In genomic region chr11:17686806-17687205, GRCm38 (mm10) we compare ENCODE assay signal across 14 mouse cellular contexts.
DNase-seq lines count a peak whose midpoint lies in the region; ATAC-seq and TF ChIP-seq lines count a peak whose summit lies in the region.
"Had no signal": no experiment of that assay in that cellular context is flagged by ENCODE, and none has a peak within 500 bp of the region (broad histone marks: within the 10 kb centered on the region; RNA-seq: fewer than 3 reads in every experiment).

No protein-coding gene starts in this region.

- 54% methylated on average over 2 of the region's 2 CpGs for WGBS in heart, embryonic 10.5 days
- 39% methylated on average over 2 of the region's 2 CpGs for WGBS in lung, embryonic 14.5 days
- WGBS in embryonic facial prominence, embryonic 15.5 days: 24% methylated on average over 2 of the region's 2 CpGs
- WGBS in limb, embryonic 15.5 days: 25% methylated on average over 2 of the region's 2 CpGs

- no peak for ATAC-seq in lung, embryonic 14.5 days (ENCODE audit: insufficient read depth)
- 0 out of 2 replicates have a peak, but pooled peaks have one; percentile 60 for ATAC-seq in embryonic facial prominence, embryonic 15.5 days (ENCODE audit: insufficient number of reproducible peaks, low FRiP score, low TSS enrichment, low read depth)
- ATAC-seq in limb, embryonic 15.5 days (ENCODE audit: insufficient number of reproducible peaks, low FRiP score, low TSS enrichment, low read depth): no peak

- no peak for TF ChIP-seq CTCF in lung, embryonic 14.5 days (IDR thresholded peaks at IDR 0.05; ENCODE audit: low read depth)

- H3K27me3 ChIP-seq in heart, embryonic 10.5 days (ENCODE audit: insufficient read depth, poor library complexity, severe bottlenecking): no peaks in the 10 kb centered on the region
- H3K27me3 ChIP-seq in lung, embryonic 14.5 days (ENCODE audit: insufficient read depth, low read length): no peaks in the 10 kb centered on the region
- H3K27me3 ChIP-seq in embryonic facial prominence, embryonic 15.5 days: no peaks in the 10 kb centered on the region
- no peaks in the 10 kb centered on the region for H3K27me3 ChIP-seq in limb, embryonic 15.5 days
- H3K27me3 ChIP-seq: megakaryocyte, embryonic 14.5 days had no signal

- H3K9ac ChIP-seq in lung, embryonic 14.5 days: no peak overlapping the region
- no peak overlapping the region for H3K9ac ChIP-seq in embryonic facial prominence, embryonic 15.5 days
- no peak overlapping the region for H3K9ac ChIP-seq in limb, embryonic 15.5 days

- no peak overlapping the region for H3K27ac ChIP-seq in heart, embryonic 10.5 days
- peak overlapping the region; percentile 56; the same call in 1 of the 2 replicates for H3K27ac ChIP-seq in lung, embryonic 14.5 days (ENCODE audit: low read depth)
- peak overlapping the region; percentile 58; the same call in 1 of the 2 replicates for H3K27ac ChIP-seq in embryonic facial prominence, embryonic 15.5 days (replicated peaks)
- H3K27ac ChIP-seq in limb, embryonic 15.5 days: peak overlapping the region; percentile 52; the same call in 1 of the 2 replicates

- DNase-seq in heart, adult 11 months: peak; percentile 88
- DNase-seq in heart, embryonic 10.5 days (ENCODE audit: low spot score): no peak
- DNase-seq in lung, embryonic 14.5 days: no peak
- DNase-seq in lung, postnatal 36 days: no peak
- DNase-seq in frontal cortex, postnatal 25 days (ENCODE audit: low spot score in 2 of 2): no peak
- DNase-seq: adrenal gland, postnatal 36 days; cerebellum, adult 9-10 months; kidney, postnatal 14 days; layer of hippocampus, postnatal 36 days; thymus, postnatal 36 days had no signal

- no peaks in the 10 kb centered on the region for H3K9me3 ChIP-seq in heart, embryonic 10.5 days
- H3K9me3 ChIP-seq in lung, embryonic 14.5 days (ENCODE audit: low read depth, low read length): peaks cover 5% of the 10 kb centered on the region; the same call in 1 of the 2 replicates
- H3K9me3 ChIP-seq in embryonic facial prominence, embryonic 15.5 days (replicated peaks): no peaks in the 10 kb centered on the region
- 0 out of 2 replicates have a peak, but pooled peaks cover 3% of the 10 kb centered on the region for H3K9me3 ChIP-seq in limb, embryonic 15.5 days
- H3K9me3 ChIP-seq: megakaryocyte, embryonic 14.5 days had no signal

- H3K4me3 ChIP-seq in heart, embryonic 10.5 days: no peak overlapping the region
- H3K4me3 ChIP-seq in lung, embryonic 14.5 days (ENCODE audit: low read depth, low read length): no peak overlapping the region
- no peak overlapping the region for H3K4me3 ChIP-seq in embryonic facial prominence, embryonic 15.5 days (replicated peaks)
- H3K4me3 ChIP-seq in limb, embryonic 15.5 days: no peak overlapping the region
- H3K4me3 ChIP-seq: megakaryocyte, embryonic 14.5 days had no signal

- no peak overlapping the region for H3K4me2 ChIP-seq in lung, embryonic 14.5 days
- H3K4me2 ChIP-seq in embryonic facial prominence, embryonic 15.5 days (replicated peaks): no peak overlapping the region
- H3K4me2 ChIP-seq in limb, embryonic 15.5 days: no peak overlapping the region
- H3K4me2 ChIP-seq: liver, embryonic 11.5 days had no signal

- H3K4me1 ChIP-seq in heart, embryonic 10.5 days: peaks cover 6% of the 10 kb centered on the region; the same call in 1 of the 2 replicates
- H3K4me1 ChIP-seq in lung, embryonic 14.5 days (ENCODE audit: insufficient read depth): 0 out of 2 replicates have a peak, but pooled peaks cover 4% of the 10 kb centered on the region
- H3K4me1 ChIP-seq in embryonic facial prominence, embryonic 15.5 days: peaks cover 14% of the 10 kb centered on the region
- H3K4me1 ChIP-seq in limb, embryonic 15.5 days: peaks cover 14% of the 10 kb centered on the region; the same call in 1 of the 2 replicates
- H3K4me1 ChIP-seq: megakaryocyte, embryonic 14.5 days had no signal

- no peaks in the 10 kb centered on the region for H3K36me3 ChIP-seq in heart, embryonic 10.5 days
- H3K36me3 ChIP-seq in lung, embryonic 14.5 days (ENCODE audit: insufficient read depth): no peaks in the 10 kb centered on the region
- no peaks in the 10 kb centered on the region for H3K36me3 ChIP-seq in embryonic facial prominence, embryonic 15.5 days
- no peaks in the 10 kb centered on the region for H3K36me3 ChIP-seq in limb, embryonic 15.5 days
